Mouse (Mus musculus): Measurements from ENCODE around the gene Gpc5.

GRCm38 (mm10) chr14:116553316-116553715 lies 1461.3 kb downstream of the Gpc5 start:
- no peak for TF ChIP-seq E2F4 (IDR thresholded peaks at IDR 0.05; ENCODE audit: insufficient replicate concordance, low read depth, low read length)
- no peak for TF ChIP-seq CTCF (conservative IDR thresholded peaks at IDR 0.05 in 1 of 2, IDR thresholded peaks at IDR 0.05 in 1 of 2; ENCODE audit: low read depth in 2 of 2, low read length in 2 of 2)
- no peak for TF ChIP-seq MYC (IDR thresholded peaks at IDR 0.05; ENCODE audit: low read depth, low read length)
- no peak for TF ChIP-seq KAT2A (IDR thresholded peaks at IDR 0.05; ENCODE audit: insufficient replicate concordance, low read length)

Data from CH12.LX (cell line).